In genomic region chr8:123407612-123408011, GRCm38 (mm10) we compare ENCODE assay signal across 29 mouse cellular contexts. TPM values are rescaled to one million over a fixed set of nuclear protein-coding genes. Genes with fewer than 3 reads are reported as not detected.
DNase-seq lines count a peak whose midpoint lies in the region; ATAC-seq and TF ChIP-seq lines count a peak whose summit lies in the region.
"Had no signal": no experiment of that assay in that cellular context is flagged by ENCODE, and none has a peak within 500 bp of the region (broad histone marks: within the 10 kb centered on the region; RNA-seq: fewer than 3 reads in every experiment).

No protein-coding gene starts in this region.

- no peak for ATAC-seq in midbrain, embryonic 11.5 days (ENCODE audit: low FRiP score)
- no peak for ATAC-seq in midbrain, embryonic 15.5 days (replicated peaks)
- no peak for ATAC-seq in G1E (ENCODE audit: extremely low read depth, insufficient number of reproducible peaks, low FRiP score, poor library complexity, severe bottlenecking)
- ATAC-seq: forebrain, embryonic 15.5 days had no signal

- WGBS in midbrain, embryonic 11.5 days, result 91% methylated on average over 13 of the region's 13 CpGs
- 93% methylated on average over 13 of the region's 13 CpGs for WGBS in midbrain, embryonic 15.5 days

- TF ChIP-seq CTCF in gastrocnemius, adult 2 months (IDR thresholded peaks at IDR 0.05), result no peak
- no peak for TF ChIP-seq CTCF in G1E (IDR thresholded peaks at IDR 0.05; ENCODE audit: low read depth, low read length)

- DNase-seq in gastrocnemius, adult 2 months, result peak; percentile 11
- no peak for DNase-seq in gastrocnemius, postnatal 25 days
- peak; percentile 56 for DNase-seq in midbrain, embryonic 11.5 days (ENCODE audit: low spot score, missing footprints)
- DNase-seq in G1E (ENCODE audit: low spot score), result no peak
- DNase-seq in adrenal gland, postnatal 25 days, result no peak
- no peak for DNase-seq in frontal cortex, postnatal 25 days (ENCODE audit: low spot score in 2 of 2)
- DNase-seq: adrenal gland, adult 2 months; adrenal gland, postnatal 14 days; B cell, adult 2 months; cerebellum, adult 11-12 months; cerebellum, postnatal 36 days; embryo, embryonic 11 days; gastrocnemius, postnatal 14 days; heart, postnatal 10 days had no signal

- H3K9ac ChIP-seq in midbrain, embryonic 11.5 days (ENCODE audit: low read length), result no peak overlapping the region
- H3K9ac ChIP-seq in midbrain, embryonic 15.5 days, result no peak overlapping the region
- H3K9ac ChIP-seq: embryonic facial prominence, embryonic 13.5 days; forebrain, embryonic 12.5 days; forebrain, embryonic 15.5 days; heart, embryonic 12.5 days; heart, embryonic 15.5 days; hindbrain, embryonic 15.5 days had no signal

- intact Hi-C loops in gastrocnemius, adult 2 months (cut with DNase I), result no loop called here

- H3K9me3 ChIP-seq in midbrain, embryonic 11.5 days (ENCODE audit: control insufficient read depth, low read length), result no peaks in the 10 kb centered on the region
- no peaks in the 10 kb centered on the region for H3K9me3 ChIP-seq in midbrain, embryonic 15.5 days
- no peaks in the 10 kb centered on the region for H3K9me3 ChIP-seq in G1E (replicated peaks)
- H3K9me3 ChIP-seq: embryonic facial prominence, embryonic 10.5 days; embryonic facial prominence, embryonic 13.5 days; forebrain, embryonic 12.5 days; forebrain, embryonic 15.5 days; heart, embryonic 12.5 days; heart, embryonic 15.5 days; hindbrain, embryonic 10.5 days; hindbrain, embryonic 15.5 days had no signal

- no peaks in the 10 kb centered on the region for H3K36me3 ChIP-seq in midbrain, embryonic 11.5 days (ENCODE audit: control insufficient read depth, insufficient read depth, low read length)
- peaks cover 3% of the 10 kb centered on the region for H3K36me3 ChIP-seq in midbrain, embryonic 15.5 days (replicated peaks)
- H3K36me3 ChIP-seq in G1E (replicated peaks), result peaks cover 16% of the 10 kb centered on the region

- H3K27me3 ChIP-seq in midbrain, embryonic 11.5 days (ENCODE audit: control insufficient read depth, insufficient read depth, low read length), result 0 out of 2 replicates have a peak, but pooled peaks cover 2% of the 10 kb centered on the region
- H3K27me3 ChIP-seq in midbrain, embryonic 15.5 days (replicated peaks), result no peaks in the 10 kb centered on the region
- peaks cover 50% of the 10 kb centered on the region for H3K27me3 ChIP-seq in G1E (ENCODE audit: insufficient read depth, low read length)
- H3K27me3 ChIP-seq: forebrain, embryonic 15.5 days; hindbrain, embryonic 15.5 days had no signal

- no peak overlapping the region for H3K27ac ChIP-seq in gastrocnemius, adult 2 months
- no peak overlapping the region for H3K27ac ChIP-seq in midbrain, embryonic 11.5 days (ENCODE audit: low read depth, low read length)
- no peak overlapping the region for H3K27ac ChIP-seq in midbrain, embryonic 15.5 days
- H3K27ac ChIP-seq: embryonic facial prominence, embryonic 10.5 days; embryonic facial prominence, embryonic 13.5 days; forebrain, embryonic 12.5 days; forebrain, embryonic 15.5 days; heart, embryonic 15.5 days; hindbrain, embryonic 15.5 days had no signal

- H3K4me2 ChIP-seq in midbrain, embryonic 11.5 days, result no peak overlapping the region
- H3K4me2 ChIP-seq in midbrain, embryonic 15.5 days, result no peak overlapping the region
- H3K4me2 ChIP-seq: embryonic facial prominence, embryonic 13.5 days; forebrain, embryonic 12.5 days; forebrain, embryonic 15.5 days; heart, embryonic 12.5 days; heart, embryonic 15.5 days; hindbrain, embryonic 15.5 days had no signal

- H3K4me3 ChIP-seq in gastrocnemius, adult 2 months, result no peak overlapping the region
- no peak overlapping the region for H3K4me3 ChIP-seq in midbrain, embryonic 11.5 days (ENCODE audit: low read depth, low read length)
- no peak overlapping the region for H3K4me3 ChIP-seq in midbrain, embryonic 15.5 days
- H3K4me3 ChIP-seq in G1E (ENCODE audit: low read depth, low read length), result peak overlapping the region; percentile 18; the same call in 1 of the 2 replicates
- H3K4me3 ChIP-seq: embryonic facial prominence, embryonic 10.5 days; embryonic facial prominence, embryonic 13.5 days; erythroblast, embryonic 14.5 days; forebrain, embryonic 12.5 days; forebrain, embryonic 15.5 days; heart, embryonic 12.5 days; heart, embryonic 15.5 days; hindbrain, embryonic 10.5 days; hindbrain, embryonic 15.5 days had no signal

- H3K4me1 ChIP-seq in midbrain, embryonic 11.5 days (ENCODE audit: control insufficient read depth, insufficient read depth, low read length), result peaks cover 17% of the 10 kb centered on the region
- peaks cover 27% of the 10 kb centered on the region for H3K4me1 ChIP-seq in midbrain, embryonic 15.5 days
- H3K4me1 ChIP-seq in G1E (ENCODE audit: insufficient read depth, low read depth, low read length), result peaks cover 71% of the 10 kb centered on the region

RNA-seq across cellular contexts. Expression of gene Mc1r, which starts 0.7 kb away (rescaled TPM):
- not detected for total RNA-seq in gastrocnemius, adult 2 months (2021)
- not detected for total RNA-seq in gastrocnemius, postnatal 25 days (2021)
- 0.06 and 0.12 TPM in 2 replicates for polyA plus RNA-seq in midbrain, embryonic 11.5 days (2014; fragmentation: Nextera tagmentation; extraction: Ambion mirVana)
- polyA plus RNA-seq in midbrain, embryonic 15.5 days (2015; fragmentation: Nextera tagmentation; extraction: Ambion mirVana), result 0.10 and 0.17 TPM in 2 replicates
- not detected in 2 replicates for total RNA-seq in G1E (2014; fragmentation: Nextera tagmentation)
- total RNA-seq in G1E (2017), result 0.12 and 0.27 TPM in 2 replicates
- 0.01 and 0.02 TPM in 2 replicates for polyA plus RNA-seq in G1E (2012)
- total RNA-seq in adrenal gland, postnatal 25 days (2021), result not detected in 2 replicates
- total RNA-seq: adrenal gland, adult 2 months; adrenal gland, postnatal 14 days; gastrocnemius, adult 18-20 months; gastrocnemius, postnatal 14 days; heart, adult 18-20 months; heart, postnatal 10 days; heart, postnatal 36 days had no signal
- polyA plus RNA-seq: adrenal gland, adult 2 months; embryonic facial prominence, embryonic 10.5 days; gonadal fat pad, adult 2 months; heart, embryonic 12.5 days; heart, embryonic 15.5 days; intestine, embryonic 14.5 days had no signal

RNA-seq across cellular contexts. Expression of gene Tubb3, which starts 3.6 kb away (rescaled TPM):
- total RNA-seq in gastrocnemius, adult 2 months (2021), result not detected
- not detected for total RNA-seq in gastrocnemius, postnatal 25 days (2021)
- polyA plus RNA-seq in midbrain, embryonic 11.5 days (2014; fragmentation: Nextera tagmentation; extraction: Ambion mirVana), result 777 and 840 TPM in 2 replicates
- 2,127 and 2,170 TPM in 2 replicates for polyA plus RNA-seq in midbrain, embryonic 15.5 days (2015; fragmentation: Nextera tagmentation; extraction: Ambion mirVana)
- not detected in 2 replicates for total RNA-seq in G1E (2014; fragmentation: Nextera tagmentation)
- 0.41 and 0.71 TPM in 2 replicates for total RNA-seq in G1E (2017)
- polyA plus RNA-seq in G1E (2012), result 0.14 and 0.22 TPM in 2 replicates
- 1.7 and 2.8 TPM in 2 replicates for total RNA-seq in adrenal gland, postnatal 25 days (2021)
- total RNA-seq: gastrocnemius, adult 18-20 months had no signal

RNA-seq across cellular contexts. Expression of gene Def8, which starts 15.7 kb away (rescaled TPM):
- total RNA-seq in gastrocnemius, adult 2 months (2021), result 10 to 100 TPM; 38.5 to 39.1 TPM
- total RNA-seq in gastrocnemius, postnatal 25 days (2021), result 10 to 100 TPM; 37.8 to 38.2 TPM
- 35.3 and 35.5 TPM in 2 replicates for polyA plus RNA-seq in midbrain, embryonic 11.5 days (2014; fragmentation: Nextera tagmentation; extraction: Ambion mirVana)
- polyA plus RNA-seq in midbrain, embryonic 15.5 days (2015; fragmentation: Nextera tagmentation; extraction: Ambion mirVana), result 48.4 and 49.8 TPM in 2 replicates
- total RNA-seq in G1E (2014; fragmentation: Nextera tagmentation), result 14.4 and 18.6 TPM in 2 replicates
- total RNA-seq in G1E (2017), result 12.6 and 15.1 TPM in 2 replicates
- polyA plus RNA-seq in G1E (2012), result 11.4 and 16.7 TPM in 2 replicates
- 19.1 and 29.4 TPM in 2 replicates for total RNA-seq in adrenal gland, postnatal 25 days (2021)

RNA-seq across cellular contexts. Expression of gene Tcf25, which starts 34.1 kb away (rescaled TPM):
- total RNA-seq in gastrocnemius, adult 2 months (2021), result 100 to 1,000 TPM; 134 to 140 TPM
- total RNA-seq in gastrocnemius, postnatal 25 days (2021), result 100 to 1,000 TPM; 112 to 128 TPM
- polyA plus RNA-seq in midbrain, embryonic 11.5 days (2014; fragmentation: Nextera tagmentation; extraction: Ambion mirVana), result 171 and 181 TPM in 2 replicates
- polyA plus RNA-seq in midbrain, embryonic 15.5 days (2015; fragmentation: Nextera tagmentation; extraction: Ambion mirVana), result 324 and 331 TPM in 2 replicates
- 123 and 130 TPM in 2 replicates for total RNA-seq in G1E (2014; fragmentation: Nextera tagmentation)
- total RNA-seq in G1E (2017), result 125 and 133 TPM in 2 replicates
- 84.3 and 91.6 TPM in 2 replicates for polyA plus RNA-seq in G1E (2012)
- 203 and 237 TPM in 2 replicates for total RNA-seq in adrenal gland, postnatal 25 days (2021)

Comparison
In these comparisons a context has a peak if more than half of its experiments do, and no peak if none do; other contexts are left out.
1. DNase-seq: peak in gastrocnemius, adult 2 months (single experiment) and midbrain, embryonic 11.5 days (single experiment); none in gastrocnemius, postnatal 25 days (single experiment), G1E (single experiment), adrenal gland, postnatal 25 days (single experiment) and frontal cortex, postnatal 25 days (0 of 2).